Mouse (Mus musculus) cortical plate, adult 2 months (tissue): ENCODE measurements around the gene Nelfe.

Experiments
- CTCF ChIP-seq: fragments of 200-500 bp; IDR thresholded peaks from 2 replicates; pipeline ENCODE4 v1.5.1; 2011; ENCODE audit warnings: mild to moderate bottlenecking, control low read depth, low read length; ENCODE audit not compliant: insufficient read depth; ENCODE audit errors: extremely low read depth
- POLR2A ChIP-seq: fragments of 200-500 bp; IDR thresholded peaks from 2 replicates; pipeline ENCODE4 v1.6.1; 2011; ENCODE audit warnings: mild to moderate bottlenecking, low read length, control low read depth; ENCODE audit not compliant: insufficient read depth; ENCODE audit errors: extremely low read depth

DNA sequence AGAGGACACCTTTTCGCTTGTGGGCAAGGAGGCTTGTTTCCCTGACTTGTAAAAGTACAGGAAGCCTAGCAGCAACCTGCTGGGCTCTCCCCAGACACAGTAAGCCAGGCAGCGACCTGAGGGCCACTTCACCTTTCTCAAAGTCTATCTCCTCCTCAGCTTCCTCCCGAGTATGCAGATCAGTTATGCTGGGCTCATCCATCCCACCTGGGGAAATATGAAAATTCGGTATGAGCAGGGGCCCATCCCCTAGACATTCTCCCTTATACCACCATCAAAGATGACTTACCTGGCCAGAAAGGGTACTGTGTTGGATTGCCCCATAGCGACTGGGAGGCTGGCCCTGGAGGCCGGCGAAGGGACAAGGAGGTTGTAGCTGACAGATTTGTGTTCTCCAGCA, 2.6 kb upstream of the Nelfe start:
- TF ChIP-seq POLR2A (no peak), CTCF (no peak)
